Mouse (Mus musculus): Measurements from ENCODE around the gene Mospd2. TPM values are rescaled to one million over a fixed set of nuclear protein-coding genes. Genes with fewer than 3 reads are reported as not detected.

Mospd2 gene
- total and polyA plus RNA-seq, 2 experiments from 2014 or later: 10.0 to 18.6 TPM

DNA sequence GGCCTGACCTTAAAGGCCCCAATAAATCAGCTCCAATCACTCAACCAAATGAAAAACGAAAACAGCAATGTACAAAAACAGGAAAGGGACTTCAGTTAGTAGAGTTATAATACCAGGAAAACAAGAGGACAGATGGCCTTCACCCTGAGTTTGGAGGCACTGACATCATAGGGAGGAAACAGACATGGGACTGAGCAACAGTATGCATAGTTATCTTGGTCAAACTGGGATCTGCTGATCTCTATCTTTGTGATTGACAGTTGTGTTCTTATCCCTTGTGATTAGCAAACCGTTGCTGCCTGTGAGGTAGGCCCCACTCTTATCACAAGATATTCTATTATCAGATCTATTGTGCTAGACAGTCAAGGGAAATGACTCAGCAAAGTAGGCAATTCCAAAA lies 80.4 kb downstream of the Mospd2 start:
- Histone ChIP-seq H3K4me2 (ENCODE audit: low read depth, low read length, poor library complexity, severe bottlenecking) (no peak overlapping the region), H3K27me3 (ENCODE audit: insufficient read depth, low read length) (no peaks in the 10 kb centered on the region), H3K9me3 (ENCODE audit: low read length) (no peaks in the 10 kb centered on the region), H3K9ac (replicated peaks; ENCODE audit: low read length, poor library complexity, severe bottlenecking) (no peak overlapping the region), H3K27ac (ENCODE audit: low read depth, low read length) (no peak overlapping the region), H3K4me1 (ENCODE audit: insufficient read depth, low read length) (no peaks in the 10 kb centered on the region), H3K4me3 (ENCODE audit: low read depth, low read length) (no peak overlapping the region), H3K36me3 (ENCODE audit: insufficient read depth, low read length) (no peaks in the 10 kb centered on the region)
- no peak for DNase-seq (ENCODE audit: low spot score)
- WGBS: 75% methylated on average over 2 of the region's 2 CpGs
- TF ChIP-seq CTCF (IDR thresholded peaks at IDR 0.05): no peak
- ATAC-seq (ENCODE audit: low FRiP score): no peak

DNA sequence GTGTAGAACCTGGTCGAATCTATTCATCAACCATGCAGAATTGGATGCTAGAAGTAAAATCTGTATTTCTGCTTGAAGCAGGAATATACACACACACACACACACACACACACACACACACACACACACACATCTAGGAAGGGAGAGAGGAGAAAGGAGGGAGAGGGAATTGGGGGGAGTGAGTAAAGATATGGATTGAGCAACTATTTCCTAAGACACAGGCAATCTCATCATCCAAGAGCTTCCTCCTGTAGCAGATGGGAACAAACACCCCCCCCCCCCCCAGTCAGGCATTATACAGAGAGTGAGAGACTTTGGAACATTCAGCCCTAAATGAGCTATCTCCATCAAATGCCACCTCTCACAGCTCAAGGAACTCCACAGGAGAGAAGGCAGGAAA lies 93.9 kb downstream of the Mospd2 start:
- Histone ChIP-seq H3K9me3 (ENCODE audit: low read length) (no peaks in the 10 kb centered on the region), H3K4me1 (ENCODE audit: insufficient read depth, low read length) (no peaks in the 10 kb centered on the region), H3K27ac (ENCODE audit: low read depth, low read length) (no peak overlapping the region), H3K4me3 (ENCODE audit: low read depth, low read length) (no peak overlapping the region), H3K36me3 (ENCODE audit: insufficient read depth, low read length) (no peaks in the 10 kb centered on the region), H3K9ac (replicated peaks; ENCODE audit: low read length, poor library complexity, severe bottlenecking) (no peak overlapping the region), H3K4me2 (ENCODE audit: low read depth, low read length, poor library complexity, severe bottlenecking) (no peak overlapping the region), H3K27me3 (ENCODE audit: insufficient read depth, low read length) (no peaks in the 10 kb centered on the region)
- ATAC-seq (ENCODE audit: low FRiP score): no peak
- DNase-seq (ENCODE audit: low spot score): no peak
- 84% methylated on average over 1 of the region's 1 CpGs for WGBS
- no peak for TF ChIP-seq CTCF (IDR thresholded peaks at IDR 0.05)

Other genes with a start within 250 kb of the Mospd2 start
- gene Fancb, start 217 bp upstream of the Mospd2 start, total RNA-seq (2014; rRNA removed): 1.1 and 1.7 TPM in 2 replicates
- gene Fancb, start 217 bp upstream of the Mospd2 start, polyA plus RNA-seq (2015; fragmentation: Nextera tagmentation; extraction: Ambion mirVana): 1.1 and 1.2 TPM in 2 replicates
- gene Gm17604, start 24.5 kb upstream of the Mospd2 start, total RNA-seq (2014; rRNA removed): not detected in 2 replicates
- gene Gm17604, start 24.5 kb upstream of the Mospd2 start, polyA plus RNA-seq (2015; fragmentation: Nextera tagmentation; extraction: Ambion mirVana): not detected in 2 replicates